Mouse (Mus musculus): ENCODE results near the gene Rbks. TPM values are rescaled to one million over a fixed set of nuclear protein-coding genes. Genes with fewer than 3 reads are reported as not detected.

The Rbks gene
- polyA plus RNA-seq, 1 experiment from 2014 or later: 9.8 TPM

DNA sequence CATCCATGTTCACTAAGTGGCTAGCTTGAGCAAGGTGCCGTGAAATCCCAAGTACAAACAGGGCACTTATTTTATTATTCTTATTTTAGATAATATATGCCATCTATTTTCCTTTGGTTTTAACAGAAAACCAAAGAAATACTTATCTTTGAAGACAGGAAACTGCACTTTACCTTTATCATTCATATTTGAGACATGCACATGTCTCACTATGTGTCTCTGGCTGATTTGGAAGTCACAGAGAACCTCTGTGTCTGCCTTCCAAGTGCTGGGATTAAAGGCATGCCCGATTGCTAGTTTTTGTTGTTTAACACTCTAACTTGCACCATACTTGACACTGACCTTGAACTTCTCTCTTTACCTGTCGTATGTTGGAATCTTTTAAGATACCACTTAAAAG, 9.5 kb downstream of the Rbks start:
- Histone ChIP-seq H3K4me2 (replicated peaks; ENCODE audit: low read depth, low read length) (no peak overlapping the region), H3K4me3 (ENCODE audit: low read depth, low read length) (no peak overlapping the region), H3K4me1 (ENCODE audit: insufficient read depth, low read depth, low read length) (no peaks in the 10 kb centered on the region), H3K27me3 (replicated peaks; ENCODE audit: insufficient read depth, low read length) (no peaks in the 10 kb centered on the region), H3K9me3 (ENCODE audit: low read length) (no peaks in the 10 kb centered on the region), H3K9ac (replicated peaks; ENCODE audit: low read depth) (no peak overlapping the region), H3K36me3 (ENCODE audit: insufficient read depth, low read length) (no peaks in the 10 kb centered on the region), H3K27ac (ENCODE audit: low read length) (no peak overlapping the region)
- DNase-seq (ENCODE audit: low spot score) (no peak), ATAC-seq (no peak)
- WGBS: 80% methylated on average over 3 of the region's 3 CpGs
- TF ChIP-seq EP300 (IDR thresholded peaks at IDR 0.05) (no peak), CTCF (IDR thresholded peaks at IDR 0.05) (no peak)

- H3K36me3 ChIP-seq (ENCODE audit: insufficient read depth, low read length): no peaks in the 10 kb centered on the region
- TF ChIP-seq EP300 (IDR thresholded peaks at IDR 0.05) (no peak), CTCF (IDR thresholded peaks at IDR 0.05) (no peak)
- H3K4me3 ChIP-seq (ENCODE audit: low read depth, low read length): no peak overlapping the region
- 58% methylated on average over 2 of the region's 2 CpGs for WGBS
- ATAC-seq (no peak), DNase-seq (ENCODE audit: low spot score) (no peak)
- H3K27ac ChIP-seq (ENCODE audit: low read length): no peak overlapping the region
- H3K27me3 ChIP-seq (replicated peaks; ENCODE audit: insufficient read depth, low read length): no peaks in the 10 kb centered on the region
- H3K4me1 ChIP-seq (ENCODE audit: insufficient read depth, low read depth, low read length): no peaks in the 10 kb centered on the region
- no peaks in the 10 kb centered on the region for H3K9me3 ChIP-seq (ENCODE audit: low read length)
- H3K9ac ChIP-seq (replicated peaks; ENCODE audit: low read depth): no peak overlapping the region
- no peak overlapping the region for H3K4me2 ChIP-seq (replicated peaks; ENCODE audit: low read depth, low read length)
These were observed 11.4 kb downstream of the Rbks start for GRCm38 (mm10) chr5:31686040-31686439.

DNA sequence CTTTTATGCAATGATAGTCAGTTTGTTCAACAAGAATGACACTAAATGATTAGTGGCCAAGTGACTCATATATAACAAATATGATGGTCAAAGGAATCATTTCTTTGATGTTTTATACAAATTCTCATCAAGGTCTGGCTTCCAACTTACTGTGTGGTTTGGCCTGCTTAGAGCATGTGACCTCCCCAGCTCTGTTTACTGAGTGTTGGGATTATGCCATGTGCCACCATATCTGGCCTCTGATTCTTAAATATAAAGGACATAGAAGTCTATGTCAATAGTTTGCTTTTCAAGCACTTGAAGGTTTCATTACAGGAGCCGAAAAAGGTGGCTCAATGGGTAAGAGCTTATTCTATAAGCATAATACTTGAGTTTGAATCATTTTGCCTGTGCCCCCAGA, 15.1 kb downstream of the Rbks start:
- Histone ChIP-seq H3K4me1 (ENCODE audit: insufficient read depth, low read depth, low read length) (no peaks in the 10 kb centered on the region), H3K4me2 (replicated peaks; ENCODE audit: low read depth, low read length) (no peak overlapping the region), H3K36me3 (ENCODE audit: insufficient read depth, low read length) (no peaks in the 10 kb centered on the region), H3K9me3 (ENCODE audit: low read length) (no peaks in the 10 kb centered on the region), H3K27ac (ENCODE audit: low read length) (no peak overlapping the region), H3K9ac (replicated peaks; ENCODE audit: low read depth) (no peak overlapping the region), H3K4me3 (ENCODE audit: low read depth, low read length) (no peak overlapping the region), H3K27me3 (replicated peaks; ENCODE audit: insufficient read depth, low read length) (no peaks in the 10 kb centered on the region)
- WGBS: 54% methylated on average over 1 of the region's 1 CpGs
- ATAC-seq: no peak
- DNase-seq (ENCODE audit: low spot score): no peak
- no peak for TF ChIP-seq CTCF (IDR thresholded peaks at IDR 0.05)
- no peak for TF ChIP-seq EP300 (IDR thresholded peaks at IDR 0.05)

GRCm38 (mm10) chr5:31680183-31680582, 17.2 kb downstream of the Rbks start:
- DNase-seq (ENCODE audit: low spot score) (no peak), ATAC-seq (no peak)
- 74% methylated on average over 4 of the region's 4 CpGs for WGBS
- Histone ChIP-seq H3K27me3 (replicated peaks; ENCODE audit: insufficient read depth, low read length) (no peaks in the 10 kb centered on the region), H3K36me3 (ENCODE audit: insufficient read depth, low read length) (no peaks in the 10 kb centered on the region), H3K4me1 (ENCODE audit: insufficient read depth, low read depth, low read length) (no peaks in the 10 kb centered on the region), H3K4me3 (ENCODE audit: low read depth, low read length) (no peak overlapping the region), H3K27ac (ENCODE audit: low read length) (no peak overlapping the region), H3K9me3 (ENCODE audit: low read length) (no peaks in the 10 kb centered on the region), H3K9ac (replicated peaks; ENCODE audit: low read depth) (no peak overlapping the region), H3K4me2 (replicated peaks; ENCODE audit: low read depth, low read length) (no peak overlapping the region)
- TF ChIP-seq CTCF (IDR thresholded peaks at IDR 0.05): no peak
- TF ChIP-seq EP300 (IDR thresholded peaks at IDR 0.05): no peak

DNA sequence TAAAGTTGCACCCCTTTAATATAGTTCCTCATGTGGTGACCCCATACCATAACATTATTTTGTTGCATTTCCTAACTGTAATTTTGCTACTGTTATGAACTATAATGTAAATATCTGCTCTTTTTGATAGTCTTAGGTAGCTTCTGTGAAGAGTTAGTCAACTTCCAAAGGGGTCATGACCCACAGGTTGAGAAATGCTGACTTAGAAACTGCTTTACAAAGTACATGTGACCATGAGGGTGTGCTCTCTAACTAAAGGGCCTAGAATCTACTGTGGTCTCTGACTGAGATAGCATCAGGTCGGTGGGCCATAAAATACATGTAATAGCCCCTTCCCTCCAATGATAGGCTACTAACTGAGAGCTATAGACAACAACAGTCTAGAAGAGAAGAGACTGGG, 19.4 kb downstream of the Rbks start:
- H3K36me3 ChIP-seq (ENCODE audit: insufficient read depth, low read length): no peaks in the 10 kb centered on the region
- H3K4me2 ChIP-seq (replicated peaks; ENCODE audit: low read depth, low read length): no peak overlapping the region
- 83% methylated on average over 1 of the region's 1 CpGs for WGBS
- ATAC-seq (no peak), DNase-seq (ENCODE audit: low spot score) (no peak)
- no peak overlapping the region for H3K9ac ChIP-seq (replicated peaks; ENCODE audit: low read depth)
- TF ChIP-seq EP300 (IDR thresholded peaks at IDR 0.05) (no peak), CTCF (IDR thresholded peaks at IDR 0.05) (no peak)
- H3K9me3 ChIP-seq (ENCODE audit: low read length): no peaks in the 10 kb centered on the region
- no peaks in the 10 kb centered on the region for H3K27me3 ChIP-seq (replicated peaks; ENCODE audit: insufficient read depth, low read length)
- no peak overlapping the region for H3K27ac ChIP-seq (ENCODE audit: low read length)
- H3K4me1 ChIP-seq (ENCODE audit: insufficient read depth, low read depth, low read length): no peaks in the 10 kb centered on the region
- no peak overlapping the region for H3K4me3 ChIP-seq (ENCODE audit: low read depth, low read length)

DNA sequence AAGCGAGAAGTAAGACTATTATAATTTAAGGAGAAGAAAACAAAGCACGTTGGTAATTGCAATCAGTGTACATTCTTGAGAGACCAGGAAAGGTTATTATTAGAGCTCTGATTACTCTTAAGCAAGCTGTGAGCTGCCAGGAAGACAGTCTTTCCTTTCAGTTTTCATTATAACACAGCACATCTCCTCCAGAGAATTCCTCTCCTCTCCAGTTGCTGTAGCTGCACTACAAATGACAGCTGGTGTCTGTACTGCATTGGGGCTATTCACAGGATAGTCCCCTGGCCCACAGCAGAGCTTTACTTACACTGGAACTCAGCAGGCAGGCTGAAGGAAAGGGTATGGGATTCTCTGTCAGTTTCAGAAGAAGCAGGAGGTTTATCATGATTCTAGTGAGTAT, 24.0 kb downstream of the Rbks start:
- no peak overlapping the region for H3K27ac ChIP-seq (ENCODE audit: low read length)
- H3K4me2 ChIP-seq (replicated peaks; ENCODE audit: low read depth, low read length): no peak overlapping the region
- H3K4me1 ChIP-seq (ENCODE audit: insufficient read depth, low read depth, low read length): no peaks in the 10 kb centered on the region
- no peak overlapping the region for H3K4me3 ChIP-seq (ENCODE audit: low read depth, low read length)
- TF ChIP-seq CTCF (IDR thresholded peaks at IDR 0.05): no peak
- TF ChIP-seq EP300 (IDR thresholded peaks at IDR 0.05): no peak
- no peaks in the 10 kb centered on the region for H3K9me3 ChIP-seq (ENCODE audit: low read length)
- no peak overlapping the region for H3K9ac ChIP-seq (replicated peaks; ENCODE audit: low read depth)
- WGBS: 61% methylated on average over 2 of the region's 2 CpGs
- peak; percentile 22 for DNase-seq (ENCODE audit: low spot score)
- no peaks in the 10 kb centered on the region for H3K36me3 ChIP-seq (ENCODE audit: insufficient read depth, low read length)
- H3K27me3 ChIP-seq (replicated peaks; ENCODE audit: insufficient read depth, low read length): no peaks in the 10 kb centered on the region
- no peak for ATAC-seq

- Histone ChIP-seq H3K4me1 (ENCODE audit: insufficient read depth, low read depth, low read length) (no peaks in the 10 kb centered on the region), H3K9ac (replicated peaks; ENCODE audit: low read depth) (no peak overlapping the region), H3K9me3 (ENCODE audit: low read length) (no peaks in the 10 kb centered on the region), H3K4me3 (ENCODE audit: low read depth, low read length) (no peak overlapping the region), H3K36me3 (ENCODE audit: insufficient read depth, low read length) (no peaks in the 10 kb centered on the region), H3K27ac (ENCODE audit: low read length) (no peak overlapping the region), H3K27me3 (replicated peaks; ENCODE audit: insufficient read depth, low read length) (no peaks in the 10 kb centered on the region), H3K4me2 (replicated peaks; ENCODE audit: low read depth, low read length) (no peak overlapping the region)
- DNase-seq (ENCODE audit: low spot score): no peak
- TF ChIP-seq CTCF (IDR thresholded peaks at IDR 0.05): no peak
- TF ChIP-seq EP300 (IDR thresholded peaks at IDR 0.05): no peak
- WGBS: 51% methylated on average over 2 of the region's 2 CpGs
- no peak for ATAC-seq
These were observed 26.3 kb downstream of the Rbks start for GRCm38 (mm10) chr5:31671137-31671536.
